Mouse (Mus musculus) liver, adult 2 months (tissue): ENCODE measurements around the gene Cyb5d1. TPM values are rescaled to one million over a fixed set of nuclear protein-coding genes. Genes with fewer than 3 reads are reported as not detected.

Experiments used
- DNase-seq: peaks from one replicate; pipeline ENCODE4 v3.0.0-alpha.2; 2011; ENCODE audit warnings: low read depth, low spot score; ENCODE audit errors: extremely low read depth
- H3K27ac ChIP-seq: fragments of 200-500 bp; replicated peaks from 2 replicates; pipeline ENCODE4 v1.5.1; 2012; ENCODE audit warnings: low read depth, mild to moderate bottlenecking, control low read depth, inconsistent platforms, low read length; ENCODE audit not compliant: insufficient read depth
- H3K27me3 ChIP-seq: fragments of 200-500 bp; 2 replicates; pipeline ENCODE4 v1.6.1; 2012; ENCODE audit warnings: mild to moderate bottlenecking, moderate library complexity, low read length, inconsistent platforms; ENCODE audit not compliant: control insufficient read depth, insufficient read depth
- H3K36me3 ChIP-seq: fragments of 200-500 bp; 2 replicates; pipeline ENCODE4 v1.6.1; 2012; ENCODE audit warnings: low read length, inconsistent platforms; ENCODE audit not compliant: control insufficient read depth, insufficient read depth
- H3K4me1 ChIP-seq: fragments of 200-500 bp; 2 replicates; pipeline ENCODE4 v1.6.1; 2011; ENCODE audit warnings: low read length; ENCODE audit not compliant: control insufficient read depth, insufficient read depth
- H3K4me3 ChIP-seq: fragments of 200-500 bp; 2 replicates; pipeline ENCODE4 v1.5.1; 2011; ENCODE audit warnings: low read depth, mild to moderate bottlenecking, control low read depth, low read length, moderate library complexity; ENCODE audit not compliant: insufficient read depth
- H3K79me2 ChIP-seq: fragments of 200-500 bp; 2 replicates; pipeline ENCODE4 v1.6.1; 2012; ENCODE audit warnings: inconsistent platforms, mild to moderate bottlenecking, low read length, moderate library complexity; ENCODE audit not compliant: control insufficient read depth, insufficient read depth
- H3K9ac ChIP-seq: fragments of 200-500 bp; 2 replicates; pipeline ENCODE4 v1.6.1; 2012; ENCODE audit warnings: low read depth, mild to moderate bottlenecking, control low read depth, inconsistent platforms, low read length
- CTCF ChIP-seq: fragments of 200-500 bp; IDR thresholded peaks from 2 replicates; pipeline ENCODE4 v1.5.1; 2011; ENCODE audit warnings: low read depth, low read length, control low read depth
- POLR2A ChIP-seq: fragments of 200-500 bp; IDR thresholded peaks from 2 replicates; pipeline ENCODE4 v1.6.1; 2011; ENCODE audit warnings: low read length, control low read depth; ENCODE audit not compliant: insufficient read depth; ENCODE audit errors: extremely low read depth
- WGBS: fragments of 180-500 bp; shearing (Covaris S2); methylation state at CpG from one replicate; pipeline ENCODE4 v1.1.7; 2018; 5-methylcytosine and 5-hydroxymethylcytosine counted together
- polyA plus RNA-seq: library from polyadenylated mRNA; depleted of rRNA; stranded (reverse); fragments of >200 nt; gene quantifications from 2 replicates; pipeline ENCODE4 v1.2.3, GENCODE M21; 2012
- total RNA-seq: library from RNA; depleted of rRNA; stranded (reverse); fragments of >200 nt; gene quantifications from 2 replicates; pipeline ENCODE4 v1.2.3, GENCODE M21; 2014

Cyb5d1 gene
- total and polyA plus RNA-seq, 2 experiments: 21.1 to 40.7 TPM

DNA sequence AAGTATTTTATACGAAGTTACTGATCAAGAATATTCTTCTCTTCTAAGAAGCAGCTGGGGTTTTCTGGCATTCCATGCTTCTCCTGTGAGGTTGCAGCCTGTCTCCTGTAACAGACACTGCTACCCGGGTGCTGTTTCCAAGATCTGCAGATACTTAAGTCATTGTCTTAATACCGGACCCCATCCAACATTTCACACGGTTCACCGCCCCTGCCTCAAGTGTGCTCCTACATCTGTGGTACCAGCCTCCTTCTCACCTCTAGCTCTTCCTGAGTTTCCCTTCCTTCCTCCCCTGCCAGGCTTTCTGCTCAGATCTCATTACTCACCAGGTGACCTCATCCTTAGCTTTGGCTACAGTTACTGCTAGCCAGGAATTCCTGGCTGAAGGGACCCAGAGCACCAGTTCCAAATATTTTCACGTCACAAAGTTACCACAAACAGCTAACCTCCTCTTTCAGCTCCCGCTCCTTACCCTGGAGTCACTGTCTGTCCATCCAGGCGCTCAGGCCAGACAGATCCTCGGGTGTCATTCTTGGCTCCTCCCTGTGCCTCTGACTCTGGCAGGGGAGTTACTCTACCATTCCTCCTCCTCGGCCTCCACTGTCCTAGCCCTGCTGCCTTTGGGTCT, 12.8 kb downstream of the Cyb5d1 start:
- no peak for DNase-seq
- TF ChIP-seq POLR2A (no peak), CTCF (no peak)

DNA sequence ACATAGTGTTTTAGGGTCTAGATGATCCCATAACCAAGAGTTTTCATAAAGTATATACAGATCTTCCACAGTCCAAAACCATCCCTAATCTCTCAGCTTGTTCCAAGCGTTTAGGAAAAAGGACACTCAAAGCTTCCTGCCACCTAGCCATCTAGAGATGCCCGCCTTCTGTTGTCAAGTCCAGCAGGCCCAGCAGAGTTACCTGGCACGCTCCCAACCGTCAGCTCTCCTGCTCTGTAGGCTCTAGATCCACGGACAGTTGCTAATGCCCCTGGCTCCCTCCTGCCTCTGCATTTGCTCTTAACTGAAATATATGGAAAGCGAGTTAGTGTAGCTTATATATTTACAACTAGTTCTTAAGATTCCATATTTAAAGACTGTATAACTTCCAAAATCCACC, 14.1 kb downstream of the Cyb5d1 start:
- no peak overlapping the region for H3K9ac ChIP-seq
- peaks cover 14% of the 10 kb centered on the region for H3K4me1 ChIP-seq
- no peaks in the 10 kb centered on the region for H3K79me2 ChIP-seq
- H3K27ac ChIP-seq: no peak overlapping the region
- H3K27me3 ChIP-seq: no peaks in the 10 kb centered on the region
- H3K36me3 ChIP-seq: no peaks in the 10 kb centered on the region
- no peak for TF ChIP-seq POLR2A
- no peak for TF ChIP-seq CTCF
- WGBS: 91% methylated on average over 6 of the region's 6 CpGs
- no peak overlapping the region for H3K4me3 ChIP-seq
- DNase-seq: no peak

More for the DNA sequence above, 12.8 kb downstream of the Cyb5d1 start:
- Histone ChIP-seq H3K36me3 (no peaks in the 10 kb centered on the region), H3K27me3 (no peaks in the 10 kb centered on the region), H3K4me3 (no peak overlapping the region), H3K79me2 (no peaks in the 10 kb centered on the region), H3K27ac (no peak overlapping the region), H3K9ac (no peak overlapping the region), H3K4me1 (peaks cover 7% of the 10 kb centered on the region)
- 87% methylated on average over 10 of the region's 10 CpGs for WGBS

DNA sequence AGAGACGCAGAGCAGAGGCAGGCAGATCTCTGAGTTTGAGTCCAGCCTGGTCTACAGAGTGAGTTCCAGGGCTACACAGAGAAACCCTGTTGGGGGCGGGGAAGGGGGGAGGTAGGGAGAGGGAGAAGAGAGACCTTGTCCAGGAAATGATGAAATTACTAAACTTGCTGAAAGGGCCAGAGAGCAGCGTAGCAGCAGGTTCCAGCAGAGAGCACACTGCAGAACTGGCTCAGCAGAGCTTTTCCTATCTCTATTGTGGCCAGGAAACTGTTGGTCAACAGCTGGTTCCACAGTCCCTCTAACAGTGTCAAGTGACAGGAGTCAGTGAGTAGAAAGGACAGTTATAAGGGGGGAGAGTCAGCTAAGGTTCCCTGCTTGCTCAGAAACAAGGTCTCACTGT, 15.8 kb downstream of the Cyb5d1 start:
- no peak for TF ChIP-seq POLR2A
- no peak for TF ChIP-seq CTCF
- Histone ChIP-seq H3K36me3 (no peaks in the 10 kb centered on the region), H3K27ac (peak overlapping the region; percentile 71), H3K27me3 (no peaks in the 10 kb centered on the region), H3K4me3 (no peak overlapping the region), H3K9ac (no peak overlapping the region), H3K4me1 (peaks cover 11% of the 10 kb centered on the region), H3K79me2 (no peaks in the 10 kb centered on the region)
- 49% methylated on average over 3 of the region's 3 CpGs for WGBS
- DNase-seq: peak; percentile 88

DNA sequence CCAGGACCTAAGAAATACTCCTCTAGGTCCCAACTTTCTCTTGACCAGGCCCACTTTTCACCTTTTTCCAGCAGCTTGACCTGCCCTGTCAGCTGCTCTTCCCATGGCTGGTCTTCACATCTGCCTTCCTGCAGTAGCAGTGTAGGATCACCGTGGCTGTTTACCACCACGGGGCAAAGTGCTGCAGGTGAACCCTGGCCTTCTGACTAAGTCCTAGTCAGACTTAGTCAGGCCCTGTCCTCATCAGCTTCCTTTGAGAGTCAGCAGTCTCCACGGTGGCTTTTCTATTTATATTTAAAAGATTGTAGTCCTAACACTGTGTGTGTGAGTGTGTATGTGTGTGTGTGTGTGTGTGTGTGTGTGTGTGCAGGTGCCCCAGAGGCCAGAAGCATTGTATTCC, 17.7 kb downstream of the Cyb5d1 start:
- WGBS: 8% methylated on average over 3 of the region's 3 CpGs
- Histone ChIP-seq H3K27me3 (no peaks in the 10 kb centered on the region), H3K4me1 (peaks cover 11% of the 10 kb centered on the region), H3K9ac (peak overlapping the region; percentile 37), H3K79me2 (no peaks in the 10 kb centered on the region), H3K4me3 (no peak overlapping the region), H3K36me3 (no peaks in the 10 kb centered on the region), H3K27ac (peak overlapping the region; percentile 90)
- peak; percentile 92 for DNase-seq
- TF ChIP-seq CTCF (no peak), POLR2A (peak; percentile 25; the same call in 1 of the 2 replicates)

DNA sequence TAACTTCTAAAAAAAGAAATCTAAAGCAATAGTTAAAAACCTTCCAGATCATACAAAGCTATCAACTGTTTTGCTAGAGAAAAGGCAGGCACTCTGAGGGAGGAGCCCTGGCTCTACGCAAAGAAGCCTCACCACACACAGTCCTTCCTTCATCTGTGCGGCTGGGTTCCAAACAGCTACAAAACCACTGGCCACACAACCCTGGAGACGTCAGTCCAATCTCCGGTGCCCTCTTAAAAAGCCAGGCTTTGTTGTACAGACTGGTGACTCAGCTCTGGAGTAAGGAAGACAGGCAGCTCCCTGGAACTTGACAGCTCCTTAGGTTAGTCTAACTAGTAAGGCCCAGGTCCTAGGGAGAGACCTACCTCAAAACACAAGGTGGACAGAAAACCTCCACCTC, 19.8 kb downstream of the Cyb5d1 start:
- no peak for DNase-seq
- WGBS: 94% methylated on average over 4 of the region's 4 CpGs
- no peak overlapping the region for H3K27ac ChIP-seq
- TF ChIP-seq POLR2A: no peak
- TF ChIP-seq CTCF: no peak
- H3K79me2 ChIP-seq: no peaks in the 10 kb centered on the region
- H3K36me3 ChIP-seq: no peaks in the 10 kb centered on the region
- H3K9ac ChIP-seq: no peak overlapping the region
- no peaks in the 10 kb centered on the region for H3K27me3 ChIP-seq
- H3K4me3 ChIP-seq: no peak overlapping the region
- peaks cover 11% of the 10 kb centered on the region for H3K4me1 ChIP-seq

DNA sequence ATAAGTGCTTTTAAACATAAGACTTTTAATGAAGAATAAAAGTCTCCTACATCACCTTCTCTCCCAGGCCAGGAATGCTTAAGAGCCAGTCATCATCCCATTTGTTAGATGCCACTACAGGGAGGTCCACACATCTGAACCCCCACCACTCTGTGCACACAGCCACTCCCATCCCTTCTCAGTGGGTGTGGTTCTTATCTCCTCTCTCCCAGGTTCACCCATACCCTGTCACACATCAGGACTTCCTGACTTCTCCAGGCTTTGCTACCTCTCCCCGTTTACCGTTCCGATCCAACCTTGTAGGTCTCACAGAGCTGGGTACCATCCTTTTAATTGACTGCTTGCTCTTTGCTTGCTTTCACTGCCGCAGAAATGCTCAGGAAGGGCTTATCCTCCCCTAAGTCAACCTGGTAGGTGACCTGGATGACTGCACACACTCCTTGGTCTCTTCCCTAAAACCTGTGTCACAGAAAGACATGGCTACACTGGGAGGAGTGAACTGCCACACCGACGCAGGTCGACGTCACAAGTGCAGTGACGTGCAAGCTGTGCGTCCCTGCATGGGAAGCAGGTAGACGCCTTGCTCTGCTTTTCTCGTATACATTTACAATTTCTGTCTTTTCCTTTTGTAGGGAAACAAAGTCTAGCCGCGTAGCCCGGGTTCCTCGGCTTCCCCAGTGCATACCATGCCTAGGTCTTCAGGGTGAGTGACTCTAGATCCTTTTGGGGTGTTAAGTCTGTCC, 22.0 kb downstream of the Cyb5d1 start:
- DNase-seq: no peak

More for the DNA sequence above, 22.0 kb downstream of the Cyb5d1 start:
- Histone ChIP-seq H3K36me3 (no peaks in the 10 kb centered on the region), H3K4me1 (peaks cover 8% of the 10 kb centered on the region), H3K4me3 (no peak overlapping the region), H3K79me2 (no peaks in the 10 kb centered on the region; the same call in 1 of the 2 replicates), H3K27ac (no peak overlapping the region), H3K27me3 (no peaks in the 10 kb centered on the region), H3K9ac (no peak overlapping the region)
- 94% methylated on average over 16 of the region's 16 CpGs for WGBS
- TF ChIP-seq POLR2A (no peak), CTCF (no peak)
